Mouse (Mus musculus): Measurements from ENCODE around the gene Med22.

DNA sequence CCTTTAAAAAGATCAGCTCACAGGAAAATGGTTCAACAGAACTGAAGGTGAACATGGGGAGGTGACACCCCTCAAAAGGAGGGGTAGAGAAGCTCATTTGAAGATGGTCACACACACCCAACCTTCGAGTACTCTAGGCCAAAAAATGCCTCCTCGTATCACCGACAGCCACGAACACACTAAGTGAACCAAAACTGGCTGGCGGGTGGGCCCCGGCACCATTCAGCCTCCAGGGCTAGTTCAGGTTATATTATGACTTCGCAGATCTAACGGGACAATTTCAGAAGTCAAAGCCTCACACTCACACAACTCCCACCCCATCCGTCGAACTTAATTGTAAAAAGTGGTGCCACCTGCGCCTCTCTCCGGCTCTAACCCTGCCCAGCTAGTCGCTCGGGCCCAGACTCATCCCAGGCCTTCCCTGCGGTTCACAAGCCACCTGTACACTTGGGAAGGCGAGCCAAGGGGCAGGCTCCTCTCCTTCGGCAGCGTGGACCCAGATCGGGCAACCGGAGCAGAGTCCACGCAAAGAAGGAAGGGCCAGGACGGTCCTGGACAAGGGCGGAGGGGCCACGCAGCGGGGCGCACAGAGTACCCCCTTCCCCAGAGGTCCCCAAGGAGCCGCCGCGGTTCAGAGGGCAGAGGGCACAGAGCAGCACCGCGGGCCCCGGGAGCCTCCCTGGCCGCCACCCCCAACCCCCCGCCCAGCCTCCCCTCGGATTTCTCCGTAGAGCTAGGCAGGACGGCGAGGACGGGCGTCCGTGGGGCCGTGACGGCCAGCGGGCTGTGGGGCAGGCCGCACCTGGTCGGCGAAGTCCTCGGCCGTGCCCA is 22.2 kb upstream of the Med22 start:
- TF ChIP-seq POLR2A (IDR thresholded peaks at IDR 0.05; ENCODE audit: control insufficient read depth, low read depth, low read length): no peak
- TF ChIP-seq CTCF (IDR thresholded peaks at IDR 0.05; ENCODE audit: control insufficient read depth, insufficient read depth, insufficient replicate concordance, low read depth, low read length): no peak
